Mouse (Mus musculus) thymus, adult 2 months (tissue): ENCODE results near the gene Mup20. TPM values are rescaled to one million over a fixed set of nuclear protein-coding genes. Genes with fewer than 3 reads are reported as not detected.
"Not testable (repeated sequence)": the region's sequence is repeated elsewhere in the genome, so short reads cannot be mapped to it uniquely, and the experiment has no call there.

Experiments used
- DNase-seq: peaks from one replicate; pipeline ENCODE4 v3.0.0; 2021
- H3K27ac ChIP-seq: fragments of 200-500 bp; 2 replicates; pipeline ENCODE4 v1.5.1; 2012; ENCODE audit warnings: low read length, control low read depth; ENCODE audit not compliant: control insufficient read depth, insufficient read depth
- H3K27me3 ChIP-seq: fragments of 200-500 bp; 2 replicates; pipeline ENCODE4 v1.6.1; 2012; ENCODE audit warnings: mild to moderate bottlenecking, low read length, moderate library complexity, mixed read lengths; ENCODE audit not compliant: control insufficient read depth, insufficient read depth
- H3K36me3 ChIP-seq: fragments of 200-500 bp; 2 replicates; pipeline ENCODE4 v1.6.1; 2012; ENCODE audit warnings: mild to moderate bottlenecking, low read length, moderate library complexity; ENCODE audit not compliant: control insufficient read depth, insufficient read depth
- H3K4me1 ChIP-seq: fragments of 200-500 bp; replicated peaks from 2 replicates; pipeline ENCODE4 v1.6.1; 2012; ENCODE audit warnings: low read length; ENCODE audit not compliant: control insufficient read depth, insufficient read depth
- H3K4me3 ChIP-seq: fragments of 200-500 bp; 2 replicates; pipeline ENCODE4 v1.5.1; 2012; ENCODE audit warnings: mild to moderate bottlenecking, low read length, control low read depth, moderate library complexity; ENCODE audit not compliant: control insufficient read depth, insufficient read depth
- CTCF ChIP-seq: fragments of 200-500 bp; IDR thresholded peaks from 2 replicates; pipeline ENCODE4 v1.5.1; 2012; ENCODE audit warnings: mild to moderate bottlenecking, control low read depth, low read length, moderate library complexity, borderline replicate concordance; ENCODE audit not compliant: control insufficient read depth, poor library complexity, insufficient read depth; ENCODE audit errors: extremely low read depth
- POLR2A ChIP-seq: fragments of 200-500 bp; IDR thresholded peaks from 2 replicates; pipeline ENCODE4 v1.6.1; 2012; ENCODE audit warnings: mild to moderate bottlenecking, low read length, control low read depth, moderate library complexity; ENCODE audit not compliant: control insufficient read depth, poor library complexity, insufficient read depth; ENCODE audit errors: extremely low read depth
- WGBS: fragments of 180-500 bp; shearing (Covaris S2); methylation state at CpG from one replicate; pipeline ENCODE4 v1.1.7; 2018; 5-methylcytosine and 5-hydroxymethylcytosine counted together
- polyA plus RNA-seq: library from polyadenylated mRNA; depleted of rRNA; stranded (reverse); fragments of >200 nt; gene quantifications from 2 replicates; pipeline ENCODE4 v1.2.3, GENCODE M21; 2012; rRNA removed

Gene Mup20
- polyA plus RNA-seq, 1 experiment = 0.15 TPM

DNA sequence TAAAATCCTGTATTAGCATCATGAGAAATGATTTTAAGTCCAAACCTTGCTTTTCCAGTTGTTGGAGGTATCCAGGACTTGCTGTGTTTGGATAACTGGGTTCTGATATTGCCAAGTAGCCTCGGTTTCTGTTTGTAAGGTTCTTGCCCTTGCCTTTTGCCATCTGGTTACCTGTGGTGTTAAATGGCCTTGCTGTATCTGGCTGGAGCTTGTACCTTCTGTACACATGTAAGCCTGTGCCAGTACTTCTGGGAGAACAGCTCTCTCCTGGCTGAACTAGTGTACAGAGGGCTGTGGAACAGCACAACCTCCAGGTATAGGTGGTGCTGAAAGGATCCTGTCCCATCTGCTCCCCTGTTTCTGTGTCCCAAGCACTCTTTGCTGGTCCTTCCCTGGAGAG is 27.7 kb downstream of the Mup20 start:
- no peak overlapping the region for H3K27ac ChIP-seq
- WGBS = 72% methylated on average over 1 of the region's 1 CpGs
- no peaks in the 10 kb centered on the region for H3K4me1 ChIP-seq
- no peaks in the 10 kb centered on the region for H3K27me3 ChIP-seq
- H3K4me3 ChIP-seq = no peak overlapping the region
- TF ChIP-seq POLR2A (no peak), CTCF (no peak)
- DNase-seq = no peak
- H3K36me3 ChIP-seq = no peaks in the 10 kb centered on the region

DNA sequence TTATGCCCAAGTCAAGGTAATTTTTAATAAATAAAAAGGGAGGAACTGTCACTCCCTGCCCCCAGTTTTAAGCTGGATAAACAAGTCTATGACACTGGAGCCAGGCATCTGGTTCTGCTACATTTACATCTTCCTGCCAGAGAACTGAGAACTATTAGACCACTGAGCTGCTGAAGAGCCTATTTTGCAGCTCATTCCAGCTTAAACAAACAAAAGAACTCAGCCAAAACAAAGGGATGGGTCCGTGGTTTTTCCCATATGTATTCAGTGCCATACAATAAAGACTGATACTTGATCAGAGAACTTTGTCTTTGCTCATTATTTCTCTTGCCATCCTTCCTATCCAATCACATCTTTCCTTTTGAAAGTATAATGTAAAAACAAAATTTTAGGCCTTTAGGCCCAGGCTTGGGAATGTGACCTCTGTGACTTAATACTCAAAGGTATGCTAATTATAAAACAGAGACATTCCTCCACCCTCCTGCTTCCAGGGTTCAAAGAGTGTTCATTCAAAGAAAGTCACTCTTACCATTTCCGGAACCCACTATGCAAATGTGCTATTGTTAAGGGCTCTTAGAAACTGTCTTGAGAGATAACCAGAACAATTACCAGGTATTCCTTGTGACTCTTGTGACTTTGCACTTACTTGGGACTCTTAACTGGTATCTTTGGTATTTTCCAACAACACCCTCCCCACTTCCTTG is 29.6 kb downstream of the Mup20 start:
- WGBS = 69% methylated on average over 2 of the region's 2 CpGs
- Histone ChIP-seq H3K36me3 (no peaks in the 10 kb centered on the region), H3K27ac (no peak overlapping the region), H3K4me3 (no peak overlapping the region), H3K27me3 (no peaks in the 10 kb centered on the region), H3K4me1 (no peaks in the 10 kb centered on the region)
- no peak for DNase-seq
- TF ChIP-seq POLR2A (no peak), CTCF (no peak)

DNA sequence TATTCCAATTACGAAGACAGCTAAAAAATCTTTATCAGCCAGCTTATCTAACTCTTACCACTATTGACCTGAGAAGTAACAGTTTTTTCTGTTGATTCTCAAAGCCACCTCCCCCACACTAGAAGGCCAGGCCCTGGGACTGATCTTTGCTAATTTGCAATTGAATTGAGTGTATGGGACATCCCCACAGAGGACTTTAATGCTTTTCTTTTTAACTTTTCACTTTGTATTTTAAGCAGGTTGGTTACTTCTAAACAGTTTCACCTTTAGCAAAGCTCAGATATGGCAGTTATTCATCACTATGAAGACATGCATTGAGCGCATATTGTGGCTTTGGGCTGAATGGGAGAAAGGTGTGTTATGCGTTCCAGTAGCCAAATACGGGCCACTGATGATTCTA is 30.3 kb downstream of the Mup20 start:
- no peak for DNase-seq
- Histone ChIP-seq H3K36me3 (no peaks in the 10 kb centered on the region), H3K27me3 (no peaks in the 10 kb centered on the region), H3K4me3 (no peak overlapping the region), H3K4me1 (no peaks in the 10 kb centered on the region), H3K27ac (no peak overlapping the region)
- WGBS = 96% methylated on average over 4 of the region's 4 CpGs
- TF ChIP-seq CTCF = no peak
- TF ChIP-seq POLR2A = no peak

DNA sequence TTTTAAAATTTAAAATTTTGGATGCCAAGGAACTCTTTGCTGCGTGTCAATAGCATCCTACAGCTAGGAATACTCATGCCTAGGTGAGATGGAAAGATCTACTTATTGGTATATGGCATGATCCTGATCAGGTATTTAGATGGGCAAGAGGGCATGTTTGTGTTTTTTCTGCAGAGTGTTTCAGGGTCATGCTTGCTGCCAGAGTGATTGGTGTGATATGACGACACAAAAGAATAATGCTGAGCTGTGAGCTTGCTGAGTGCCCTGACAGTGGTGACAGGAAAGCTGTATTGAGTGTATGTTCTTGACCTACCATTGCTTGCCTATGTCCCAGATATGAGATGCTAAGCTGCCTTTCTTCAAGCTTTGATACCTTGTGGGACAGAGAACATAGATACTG is 30.8 kb downstream of the Mup20 start:
- Histone ChIP-seq H3K4me1 (no peaks in the 10 kb centered on the region), H3K27me3 (no peaks in the 10 kb centered on the region), H3K36me3 (no peaks in the 10 kb centered on the region), H3K27ac (no peak overlapping the region), H3K4me3 (no peak overlapping the region)
- no peak for TF ChIP-seq CTCF
- no peak for TF ChIP-seq POLR2A
- no peak for DNase-seq
- WGBS = 83% methylated on average over 2 of the region's 2 CpGs

DNA sequence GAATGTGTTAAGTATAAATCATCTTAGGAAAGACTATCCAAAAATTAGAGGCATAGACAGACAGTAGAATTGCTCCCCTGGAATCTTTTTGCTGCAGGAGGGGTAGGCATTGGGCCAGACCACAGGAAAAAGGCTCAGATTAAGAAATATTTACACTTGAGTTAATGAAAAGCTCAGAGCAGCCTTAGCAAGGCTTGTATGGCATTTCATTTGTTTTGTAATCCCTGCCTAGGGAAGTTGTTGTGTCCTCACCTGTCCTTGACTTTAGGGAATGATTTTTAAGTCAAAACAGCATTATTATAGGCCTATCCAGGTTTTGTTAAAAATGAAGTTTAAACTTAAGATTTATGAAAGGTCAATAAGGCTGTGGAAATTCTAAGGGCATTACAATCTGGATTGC is 33.4 kb downstream of the Mup20 start:
- H3K4me3 ChIP-seq, H3K36me3 ChIP-seq, H3K27ac ChIP-seq, H3K27me3 ChIP-seq, H3K4me1 ChIP-seq, DNase-seq: not testable (repeated sequence)

Other genes with a start within 250 kb of the Mup20 start
- gene Mup5, start 218.9 kb downstream of the Mup20 start, polyA plus RNA-seq = not detected in 2 replicates
- 1.3 TPM in 1 of 2 replicates, not detected in the other for gene Mup3, start 33.2 kb upstream of the Mup20 start, polyA plus RNA-seq
- gene Mup21, start 96.7 kb upstream of the Mup20 start, polyA plus RNA-seq = not detected in 2 replicates
- gene Zfp37, start 176.9 kb upstream of the Mup20 start, polyA plus RNA-seq = 0.04 and 0.12 TPM in 2 replicates
- 19.0 and 21.6 TPM in 2 replicates for gene Slc31a2, start 208.4 kb upstream of the Mup20 start, polyA plus RNA-seq